Mouse (Mus musculus) testis, adult 2 months (tissue): ENCODE data around the gene Nol10. TPM values are rescaled to one million over a fixed set of nuclear protein-coding genes. Genes with fewer than 3 reads are reported as not detected.

ENCODE experiments used
- H3K27ac ChIP-seq: fragments of 200-500 bp; 2 replicates; pipeline ENCODE4 v1.5.1; 2012; ENCODE audit warnings: low read depth, low read length; ENCODE audit not compliant: control insufficient read depth, insufficient read depth
- H3K27me3 ChIP-seq: fragments of 200-500 bp; 2 replicates; pipeline ENCODE4 v1.6.1; 2012; ENCODE audit warnings: mild to moderate bottlenecking, low read length, moderate library complexity; ENCODE audit not compliant: control insufficient read depth, insufficient read depth
- H3K36me3 ChIP-seq: fragments of 200-500 bp; 2 replicates; pipeline ENCODE4 v1.6.1; 2012; ENCODE audit warnings: mild to moderate bottlenecking, low read length; ENCODE audit not compliant: control insufficient read depth, insufficient read depth
- H3K4me1 ChIP-seq: fragments of 200-500 bp; 2 replicates; pipeline ENCODE4 v1.6.1; 2012; ENCODE audit warnings: low read length; ENCODE audit not compliant: control insufficient read depth, insufficient read depth
- H3K4me3 ChIP-seq: fragments of 200-500 bp; 2 replicates; pipeline ENCODE4 v1.5.1; 2012; ENCODE audit warnings: low read depth, mild to moderate bottlenecking, low read length, moderate library complexity, mixed read lengths; ENCODE audit not compliant: control insufficient read depth
- CTCF ChIP-seq: fragments of 200-500 bp; IDR thresholded peaks from 2 replicates; pipeline ENCODE4 v1.5.1; 2012; ENCODE audit warnings: low read depth, mild to moderate bottlenecking, inconsistent platforms, low read length, moderate library complexity; ENCODE audit not compliant: control insufficient read depth, insufficient read depth, insufficient replicate concordance
- POLR2A ChIP-seq: fragments of 200-500 bp; IDR thresholded peaks from 2 replicates; pipeline ENCODE4 v1.6.1; 2012; ENCODE audit warnings: low read depth, mild to moderate bottlenecking, inconsistent platforms, low read length, moderate library complexity; ENCODE audit not compliant: control insufficient read depth
- polyA plus RNA-seq: library from polyadenylated mRNA; depleted of rRNA; stranded (reverse); fragments of >200 nt; gene quantifications from 2 replicates; pipeline ENCODE4 v1.2.3, GENCODE M21; 2012; rRNA removed

Nol10 gene
- polyA plus RNA-seq, 1 experiment, result 3.8 TPM

DNA sequence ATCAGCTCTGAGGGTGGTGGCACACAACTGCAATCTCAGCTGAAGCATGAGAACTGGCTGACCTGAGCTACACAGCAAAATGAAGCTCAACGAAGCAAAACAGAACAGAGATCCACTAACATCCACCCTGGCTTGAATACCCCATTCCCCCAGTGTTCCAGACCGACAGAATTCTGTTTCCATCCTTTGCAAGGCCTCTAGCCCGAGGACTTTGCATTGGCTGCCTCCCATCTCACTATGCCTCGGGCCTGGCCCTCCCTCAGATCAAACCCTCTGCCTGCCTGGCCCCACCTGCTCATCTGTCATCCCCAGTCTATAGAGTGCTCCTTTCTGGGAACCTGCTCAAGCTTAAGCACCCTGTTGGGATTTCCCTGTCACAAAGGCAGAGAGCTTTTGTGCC lies 126.4 kb downstream of the Nol10 start:
- no peak for TF ChIP-seq POLR2A
- no peak for TF ChIP-seq CTCF
- Histone ChIP-seq H3K27ac (no peak overlapping the region), H3K27me3 (no peaks in the 10 kb centered on the region), H3K4me1 (no peaks in the 10 kb centered on the region), H3K4me3 (no peak overlapping the region), H3K36me3 (no peaks in the 10 kb centered on the region)

DNA sequence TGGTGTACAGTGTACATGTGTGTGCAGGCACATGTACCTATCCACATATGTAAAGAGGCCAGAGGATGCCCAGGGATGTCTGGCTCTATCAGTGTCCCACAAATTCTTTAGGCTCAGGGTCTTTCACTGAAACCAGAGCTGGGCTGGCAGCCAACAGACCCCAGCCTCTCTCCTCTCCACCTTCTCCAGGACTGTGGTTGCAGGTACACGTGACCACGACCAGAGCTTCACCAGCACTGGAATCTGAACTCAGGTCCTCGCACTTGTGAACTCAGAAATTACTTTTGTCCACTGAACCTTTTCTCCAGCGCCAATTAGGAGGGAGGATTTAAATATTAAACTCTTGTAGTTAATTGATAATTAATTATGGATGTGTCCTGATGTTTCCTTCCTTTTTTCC lies 126.9 kb downstream of the Nol10 start:
- no peaks in the 10 kb centered on the region for H3K4me1 ChIP-seq
- H3K4me3 ChIP-seq, result no peak overlapping the region
- no peaks in the 10 kb centered on the region for H3K36me3 ChIP-seq
- H3K27ac ChIP-seq, result no peak overlapping the region
- TF ChIP-seq POLR2A, result no peak
- no peak for TF ChIP-seq CTCF
- H3K27me3 ChIP-seq, result no peaks in the 10 kb centered on the region

DNA sequence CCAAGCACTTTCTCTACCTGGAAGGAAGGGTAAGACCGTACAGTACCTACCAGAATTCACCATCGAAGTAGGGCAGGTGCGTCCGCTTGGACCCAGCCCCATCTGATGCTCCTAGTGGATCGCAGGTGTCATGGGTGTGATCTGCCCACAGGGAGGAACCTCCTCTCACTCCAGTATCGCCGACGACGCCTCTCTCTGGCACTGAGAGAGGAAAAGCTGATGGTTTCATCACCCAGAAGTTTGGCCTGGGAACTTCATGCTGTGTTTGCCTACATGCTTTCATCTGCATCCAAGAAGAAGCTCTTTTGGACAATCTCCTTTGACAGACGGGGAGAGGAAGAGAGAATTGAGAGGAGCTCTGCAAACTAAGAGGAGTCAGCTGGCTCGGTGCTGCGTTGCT lies 129.9 kb downstream of the Nol10 start:
- H3K27ac ChIP-seq, result no peak overlapping the region
- H3K4me1 ChIP-seq, result peaks cover 2% of the 10 kb centered on the region; the same call in 1 of the 2 replicates
- H3K36me3 ChIP-seq, result no peaks in the 10 kb centered on the region
- no peak overlapping the region for H3K4me3 ChIP-seq
- H3K27me3 ChIP-seq, result no peaks in the 10 kb centered on the region
- no peak for TF ChIP-seq POLR2A
- no peak for TF ChIP-seq CTCF

DNA sequence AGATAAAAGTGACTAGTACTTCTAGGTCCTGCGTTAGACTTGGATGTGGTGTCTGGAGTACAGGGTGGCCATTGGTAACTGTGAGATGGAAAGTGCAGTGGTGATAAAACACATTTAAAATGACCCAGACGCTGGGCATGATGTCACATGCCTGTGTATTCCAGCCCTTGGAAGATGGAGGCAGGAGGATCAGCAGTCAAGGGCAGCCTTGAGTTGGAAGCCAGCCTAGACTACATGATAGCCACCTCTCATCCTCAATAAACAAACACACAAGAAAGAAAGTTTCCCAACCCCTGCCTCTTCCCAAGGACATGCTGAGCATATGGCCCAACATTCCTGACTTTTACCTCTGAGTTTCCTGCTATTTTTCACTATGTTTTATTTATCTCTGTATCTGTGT lies 130.6 kb downstream of the Nol10 start:
- Histone ChIP-seq H3K27ac (no peak overlapping the region), H3K4me1 (peaks cover 2% of the 10 kb centered on the region; the same call in 1 of the 2 replicates), H3K36me3 (no peaks in the 10 kb centered on the region), H3K27me3 (no peaks in the 10 kb centered on the region), H3K4me3 (no peak overlapping the region)
- TF ChIP-seq POLR2A, result no peak
- no peak for TF ChIP-seq CTCF

Other genes starting within 250 kb of the Nol10 start
- gene Kcnf1, start 171.6 kb upstream of the Nol10 start, polyA plus RNA-seq, result 0.59 and 0.78 TPM in 2 replicates
- 97.2 and 119 TPM in 2 replicates for gene Pdia6, start 81.9 kb upstream of the Nol10 start, polyA plus RNA-seq
- 1.0 and 2.8 TPM in 2 replicates for gene Atp6v1c2, start 19.1 kb upstream of the Nol10 start, polyA plus RNA-seq
- 384 and 398 TPM in 2 replicates for gene Odc1, start 196.3 kb downstream of the Nol10 start, polyA plus RNA-seq